Mouse (Mus musculus) mature B cell (primary cell): ENCODE data around the gene Nudcd3.

Experiments
- in situ Hi-C: fragments of 300-500 bp; cut with MboI; formaldehyde crosslinking; loops from 2 replicates; pipeline ENCODE4 v1.14.3; 2019

Gene Nudcd3

DNA sequence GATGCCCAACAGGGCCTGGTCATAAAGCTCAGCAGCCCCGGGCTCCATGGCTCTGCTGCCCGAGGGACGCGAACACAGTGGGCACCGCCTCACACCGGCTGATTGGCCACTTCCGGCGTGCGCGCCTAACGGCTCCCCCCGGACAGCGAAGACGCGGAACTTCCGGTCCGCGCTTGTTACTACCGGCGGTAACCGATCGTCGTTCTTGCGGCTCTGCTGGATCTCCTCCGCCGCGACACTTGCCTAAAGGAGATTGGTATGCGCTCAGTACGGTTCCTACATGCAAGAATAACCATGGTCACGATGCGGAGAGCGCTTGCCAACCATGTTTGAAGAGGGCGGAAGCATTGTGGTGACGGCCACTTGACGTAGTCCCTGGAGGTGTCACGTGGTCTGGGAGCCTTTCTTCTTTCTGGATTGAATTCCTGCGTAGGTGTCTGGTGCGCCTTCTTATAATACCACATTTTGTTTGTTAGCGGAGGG is at the start of gene Nudcd3:
Gene Nudcd3 (minus strand): TSS at position 329 of the 483 bp plus-strand sequence.
- in situ Hi-C loops = no loop called here

DNA sequence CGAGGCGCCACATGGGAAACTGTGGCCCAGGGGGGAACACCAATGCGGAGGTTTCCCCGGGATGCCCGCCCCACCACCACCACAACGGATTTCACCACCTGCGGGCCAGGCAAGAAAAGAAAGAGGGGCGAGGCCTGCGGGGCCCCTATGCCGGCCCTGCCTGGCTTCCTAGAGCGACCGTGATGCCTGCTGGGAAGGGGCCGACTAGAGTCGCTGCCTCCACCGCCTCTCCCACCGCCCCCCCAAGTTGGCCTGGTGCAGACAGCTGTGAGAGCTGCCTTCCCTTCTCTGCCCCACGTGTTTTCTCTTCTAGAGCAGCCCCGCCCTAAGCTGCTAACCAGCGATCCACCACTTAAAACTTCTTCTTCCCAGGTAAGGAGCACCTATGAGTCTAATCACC is 44.5 kb upstream of the Nudcd3 start:
- in situ Hi-C loops = no loop called here

DNA sequence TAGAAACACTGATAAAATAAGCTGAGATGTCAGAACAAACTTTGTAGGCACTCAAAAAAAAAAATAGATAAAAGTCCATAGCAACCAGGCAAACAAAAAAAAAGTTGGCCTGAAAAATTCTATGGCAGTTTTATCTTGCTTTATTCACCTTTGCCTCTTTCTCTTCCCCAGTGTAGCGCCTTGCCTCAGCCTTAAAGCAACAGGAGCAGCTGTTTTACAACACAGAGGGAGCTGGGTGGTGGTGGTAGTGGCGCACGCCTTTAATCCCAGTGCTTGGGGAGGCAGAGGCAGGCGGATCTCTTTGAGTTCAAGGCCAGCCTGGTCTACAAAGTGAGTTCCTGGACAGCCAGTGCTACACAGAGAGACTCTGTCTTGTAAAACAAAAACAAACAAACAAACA is 32.8 kb upstream of the Nudcd3 start:
- in situ Hi-C loops = no loop called here

DNA sequence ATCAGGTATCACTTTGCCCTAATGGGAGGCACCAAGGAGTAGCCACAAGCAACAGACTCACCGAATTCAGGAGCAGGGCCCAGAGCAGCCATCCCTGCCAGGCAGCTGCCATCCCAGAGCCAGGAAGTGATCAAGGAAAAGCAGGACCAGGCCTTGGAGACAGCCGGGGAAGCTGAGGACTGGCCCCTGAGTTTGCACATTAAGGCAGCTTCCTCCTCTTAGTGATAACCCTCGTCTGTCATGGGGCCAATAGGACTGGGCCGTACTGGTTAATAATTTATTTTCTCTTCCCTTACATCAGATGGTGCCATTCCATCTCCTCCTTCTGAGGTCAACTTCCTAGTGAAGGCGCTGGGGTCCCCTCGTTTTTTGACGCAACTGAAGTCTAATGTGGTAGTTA is 29.8 kb upstream of the Nudcd3 start, which contains the start of gene Npc1l1:
Gene Npc1l1 (minus strand): TSS at position 132 of the 400 bp plus-strand sequence.
- in situ Hi-C loops = no loop called here

DNA sequence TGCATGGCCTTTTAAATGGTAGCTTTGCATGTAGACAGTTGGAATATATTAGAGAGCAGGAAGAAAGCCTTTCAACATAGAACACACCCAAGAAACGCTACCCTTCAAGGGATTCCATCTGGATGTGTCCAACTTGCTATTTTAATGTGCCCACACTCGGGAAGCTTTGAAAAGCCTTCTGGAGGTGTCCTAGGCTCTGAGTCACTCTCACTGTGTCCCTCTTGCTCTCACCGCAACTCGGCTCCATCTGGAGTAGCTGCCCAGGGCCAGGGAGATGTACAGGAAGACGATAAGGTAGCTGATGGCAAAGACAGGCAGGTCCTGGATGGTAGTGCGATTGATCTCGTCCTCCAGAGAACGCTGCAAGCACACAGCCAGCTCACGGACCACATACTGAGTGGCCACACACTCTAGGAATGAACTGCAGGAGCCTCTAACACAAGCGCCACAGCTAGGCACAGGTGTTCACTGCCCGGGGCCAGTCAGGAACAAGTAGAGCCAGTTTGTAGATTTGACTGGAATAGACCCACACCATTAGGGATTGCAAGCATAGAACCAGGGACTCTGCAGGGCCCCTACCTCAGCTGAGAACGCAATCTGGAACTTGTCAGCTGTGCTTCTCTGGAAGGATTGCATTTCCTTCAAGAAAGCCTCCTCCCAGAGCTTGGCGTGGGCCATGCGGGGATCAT is 24.5 kb upstream of the Nudcd3 start:
- in situ Hi-C loops = no loop called here

DNA sequence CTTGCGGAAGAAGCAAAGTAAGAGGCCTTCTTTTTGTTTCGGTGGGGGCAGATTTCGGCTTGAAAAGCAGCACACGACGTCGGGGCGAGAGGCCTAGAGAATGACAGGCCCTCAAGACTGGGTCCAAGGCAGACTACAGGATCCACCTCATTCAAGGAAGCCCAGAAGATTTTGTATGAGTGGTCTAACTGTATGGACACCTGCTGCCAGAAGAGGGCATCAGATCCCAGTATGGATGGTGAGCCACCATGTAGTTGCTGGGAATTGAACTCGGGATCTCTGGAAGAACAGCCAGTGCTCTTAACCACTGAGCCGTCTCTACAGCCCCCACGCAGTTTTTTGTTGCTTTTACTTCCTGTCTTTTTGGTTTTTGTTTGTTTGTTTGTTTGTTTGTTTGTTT is 22.0 kb upstream of the Nudcd3 start:
- in situ Hi-C loops = no loop called here

DNA sequence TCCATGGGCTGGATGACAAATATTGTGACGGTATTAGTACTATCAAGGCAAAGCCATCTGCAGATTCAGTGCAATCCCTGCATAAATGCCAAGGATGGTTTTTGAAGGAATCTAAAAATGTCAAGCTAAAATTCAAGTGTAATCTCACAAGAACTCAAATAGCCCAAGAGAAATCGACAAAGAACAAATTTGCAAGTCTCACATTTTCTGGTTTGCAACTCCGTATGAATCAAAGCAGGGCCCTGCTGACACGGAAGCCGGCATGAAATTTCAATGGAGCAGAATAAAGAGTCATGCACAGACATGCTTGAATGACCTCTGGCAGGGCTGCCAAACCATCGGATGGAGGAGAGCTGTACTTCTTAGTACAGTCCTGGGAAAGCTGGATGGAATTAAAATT is 19.8 kb upstream of the Nudcd3 start:
- in situ Hi-C loops = no loop called here

DNA sequence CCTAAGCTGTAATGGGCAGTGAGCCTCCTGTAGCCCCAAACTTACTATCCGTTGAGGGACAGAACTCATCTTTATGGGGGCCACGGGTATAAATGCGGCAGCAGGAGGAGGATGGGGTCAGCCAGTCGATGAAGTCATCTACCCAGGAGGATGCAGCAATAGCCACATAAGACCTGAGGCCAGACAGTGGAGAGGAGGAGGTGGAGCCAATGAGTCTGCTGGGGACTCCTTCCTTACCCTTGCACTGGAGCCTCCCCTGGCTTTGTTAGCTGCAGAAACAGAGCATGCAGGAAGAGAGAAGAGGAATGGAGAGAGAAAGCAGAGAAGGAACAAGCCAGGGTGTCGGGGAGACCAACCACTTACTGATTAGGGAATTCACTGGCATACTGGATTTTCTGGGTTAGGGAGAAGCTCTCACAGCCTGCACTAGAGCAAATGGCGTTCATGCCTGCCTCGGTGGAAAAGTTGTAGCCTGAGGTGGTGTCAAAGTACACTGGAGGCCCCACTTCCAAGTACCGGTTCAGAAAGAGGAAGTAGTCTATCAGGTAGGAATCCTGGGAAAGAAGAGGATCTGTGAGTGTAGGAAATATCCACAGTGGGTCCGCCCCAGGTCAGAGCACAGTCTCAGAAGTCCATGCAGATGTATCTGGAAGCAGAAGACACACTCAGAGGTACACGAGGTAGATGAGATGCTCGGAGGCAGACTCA is 18.1 kb upstream of the Nudcd3 start:
- in situ Hi-C loops = no loop called here

DNA sequence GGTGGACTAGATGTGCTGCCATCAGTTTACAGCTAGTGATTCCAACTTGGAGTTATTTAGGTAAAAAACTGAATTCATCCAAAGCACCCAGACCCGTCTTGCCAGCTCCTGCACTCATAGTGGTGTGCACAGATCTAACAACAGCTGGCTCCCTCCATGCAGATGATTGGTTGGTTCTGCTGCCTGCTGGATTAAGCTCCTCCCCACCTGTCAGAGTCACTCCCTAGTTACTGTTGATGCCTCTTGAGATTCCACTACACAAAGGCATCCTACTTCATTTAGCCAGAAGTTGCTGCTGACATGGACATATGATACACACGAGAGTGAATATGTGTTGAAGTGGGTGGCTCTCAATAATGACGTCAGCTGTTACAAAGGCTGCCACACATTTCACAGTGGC is 16.6 kb upstream of the Nudcd3 start:
- in situ Hi-C loops = no loop called here

DNA sequence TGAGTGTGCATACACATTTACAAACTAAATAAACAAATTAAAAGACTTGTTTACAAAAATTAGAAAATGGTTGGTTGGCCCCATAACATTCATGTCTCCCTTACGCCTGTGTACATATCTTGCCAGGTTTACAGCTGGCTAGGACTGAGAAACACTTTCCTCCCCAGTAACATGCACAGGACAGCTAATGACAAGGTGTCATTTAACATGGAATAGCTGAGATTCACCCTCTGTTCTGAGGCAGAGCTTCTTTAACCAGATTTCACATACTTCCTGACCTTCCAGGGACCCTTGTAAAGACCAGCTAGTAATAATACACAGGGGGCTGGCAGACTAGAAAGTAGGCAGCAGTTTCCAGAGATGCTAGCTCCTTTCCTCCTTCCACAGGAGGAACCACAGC is 7.9 kb upstream of the Nudcd3 start:
- in situ Hi-C loops = no loop called here

DNA sequence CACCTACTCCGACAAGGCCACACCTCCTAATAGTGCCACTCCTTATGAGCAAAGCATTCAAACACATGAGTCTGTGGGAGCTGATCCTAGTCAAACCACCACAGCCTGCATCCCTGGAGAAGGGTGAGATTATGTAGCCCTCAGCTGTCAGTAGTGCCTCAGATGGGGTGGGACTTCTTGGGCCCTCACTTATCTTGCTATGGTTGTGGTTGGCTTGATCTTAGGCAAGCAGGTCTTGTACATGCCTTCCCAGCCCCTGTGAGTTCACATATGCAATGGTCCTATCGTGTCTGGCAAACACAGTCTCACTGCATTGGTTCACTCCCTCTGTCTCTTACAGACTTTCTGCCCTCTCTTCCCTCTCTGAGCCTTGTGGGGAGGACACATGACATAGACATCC is 6.9 kb upstream of the Nudcd3 start:
- in situ Hi-C loops = no loop called here

DNA sequence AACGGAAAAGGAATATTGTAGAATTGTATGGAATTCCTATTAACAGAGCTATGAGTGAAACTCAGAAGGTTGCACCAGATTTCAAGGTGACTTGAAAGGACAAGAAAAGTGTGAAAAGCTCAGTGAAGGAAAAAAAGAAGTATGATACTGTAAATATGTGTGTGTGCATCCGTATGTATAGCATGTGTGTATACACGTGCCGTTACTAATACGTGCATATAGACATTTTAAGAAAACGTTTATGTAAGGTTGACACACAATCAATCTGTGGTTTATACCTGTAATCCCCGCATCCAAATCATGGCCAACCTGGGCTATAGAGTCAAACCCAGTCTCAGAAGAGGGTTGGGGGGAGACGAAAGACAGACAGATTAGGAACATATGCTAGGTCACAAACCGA is 355 bp upstream of the Nudcd3 start:
- in situ Hi-C loops = no loop called here

DNA sequence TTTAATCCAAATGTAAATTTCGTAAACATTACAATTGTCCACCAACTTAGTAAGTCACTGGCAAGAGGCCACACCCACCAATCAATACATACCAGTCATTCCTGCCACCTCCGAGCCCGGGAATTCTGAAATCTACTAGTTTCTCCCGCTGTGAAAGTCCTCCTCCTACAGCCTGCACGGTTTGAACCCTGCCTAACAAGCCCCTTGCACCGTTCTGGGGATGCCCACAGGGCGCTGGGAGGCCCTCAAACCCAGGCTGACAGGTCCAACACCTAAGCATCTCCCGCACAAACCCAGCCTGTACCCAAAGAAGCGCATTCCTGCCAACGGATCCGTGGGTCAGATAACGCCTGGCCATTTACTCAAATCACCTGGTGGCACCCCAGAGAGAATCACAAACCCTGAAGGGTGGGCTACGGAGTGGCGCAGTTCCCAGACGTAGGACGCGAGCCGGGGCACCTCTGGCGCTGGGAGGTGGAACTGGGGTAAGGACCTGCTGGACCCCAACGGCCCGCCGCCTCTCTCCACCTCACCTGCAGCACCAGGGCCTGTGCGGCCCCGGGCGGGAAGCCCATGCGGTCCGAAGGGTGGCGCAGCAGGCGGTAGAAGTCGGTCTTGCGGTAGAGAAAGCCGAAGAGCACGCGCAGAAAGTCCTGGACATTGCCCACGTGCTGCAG is 667 bp downstream of the Nudcd3 start, which contains the start of gene A730071L15Rik:
Gene A730071L15Rik (plus strand): TSS at position 620 of the 677 bp plus-strand sequence.
- in situ Hi-C loops = loop anchor here (10.0 kb wide), 1 partner anchor 205 kb away; no protein-coding TSS in a partner anchor

DNA sequence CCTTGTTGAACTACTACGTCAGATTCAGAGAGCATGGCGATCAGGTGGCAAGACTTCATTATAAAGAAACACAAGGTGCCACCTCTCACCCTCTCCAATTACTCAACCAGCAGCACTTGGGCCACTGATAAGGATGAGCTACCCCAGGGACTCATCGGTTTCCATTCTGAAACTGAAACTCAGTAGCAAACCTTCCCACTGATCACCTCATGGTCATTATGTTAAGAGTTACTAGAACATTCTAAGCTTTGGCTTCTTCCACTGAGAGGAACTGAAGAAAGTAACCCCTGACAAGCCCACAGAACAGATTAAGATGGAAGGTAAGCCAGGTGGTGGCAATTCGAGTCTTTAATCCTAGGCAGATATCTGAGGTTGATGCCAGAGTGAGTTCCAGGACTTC is 1.8 kb downstream of the Nudcd3 start:
- in situ Hi-C loops = loop anchor here (10.0 kb wide), 1 partner anchor 204 kb away; no protein-coding TSS in a partner anchor

DNA sequence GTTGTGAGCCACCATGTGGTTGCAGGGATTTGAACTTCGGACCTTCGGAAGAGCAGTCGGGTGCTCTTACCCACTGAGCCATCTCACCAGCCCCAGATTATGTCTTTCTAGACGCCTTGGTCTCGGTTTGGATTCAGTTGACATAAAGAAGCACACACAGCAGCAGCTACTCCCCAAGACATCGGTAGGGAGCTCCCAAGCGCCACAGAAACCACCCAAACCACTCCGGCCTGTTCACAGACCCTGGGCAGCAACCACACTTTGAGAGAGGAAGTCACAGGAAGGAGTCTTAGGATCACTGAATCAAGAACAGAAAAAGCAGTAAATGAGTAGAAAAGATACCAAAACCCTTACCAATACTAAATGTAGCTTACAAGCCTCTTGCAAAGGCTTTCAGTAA is 3.4 kb downstream of the Nudcd3 start:
- in situ Hi-C loops = loop anchor here (10.0 kb wide), 1 partner anchor 202 kb away; no protein-coding TSS in a partner anchor

DNA sequence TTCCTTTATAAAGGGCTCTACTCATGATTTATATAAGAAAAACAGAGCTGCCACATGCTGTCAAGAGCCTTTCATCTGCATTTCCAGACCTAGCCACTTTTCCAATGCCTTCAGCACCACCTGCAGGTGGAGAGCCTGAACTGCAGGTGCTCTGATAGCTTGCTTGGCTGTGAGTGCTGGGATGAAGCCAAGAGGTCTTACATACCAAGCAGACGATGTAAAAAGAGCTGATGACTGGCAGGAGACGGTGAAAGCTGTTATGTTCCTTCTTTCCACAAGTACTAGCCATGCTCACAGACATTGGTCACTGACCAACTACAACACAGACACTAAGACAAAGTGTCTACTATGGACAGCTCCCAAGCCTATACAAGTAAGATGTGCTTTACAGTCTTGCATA is 12.3 kb downstream of the Nudcd3 start:
- in situ Hi-C loops = no loop called here

DNA sequence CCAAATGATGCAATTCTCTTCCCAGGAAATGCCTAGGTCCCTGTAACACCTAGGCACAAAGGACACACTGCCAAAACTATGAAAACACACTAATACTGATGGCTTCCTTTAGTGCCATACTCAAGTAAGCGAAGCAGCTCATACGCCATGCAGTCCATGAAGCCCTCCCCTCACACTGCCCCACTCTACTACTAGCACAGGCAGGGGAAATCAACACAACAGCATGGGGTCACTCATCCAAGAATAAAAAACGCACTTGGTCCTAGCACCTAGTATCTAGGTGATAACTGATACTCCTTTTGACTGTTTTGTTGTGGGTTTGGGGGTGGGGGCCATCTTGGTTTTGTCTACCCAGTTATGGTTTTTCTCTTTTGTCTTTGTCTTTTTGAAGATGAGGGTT is 12.8 kb downstream of the Nudcd3 start:
- in situ Hi-C loops = no loop called here

DNA sequence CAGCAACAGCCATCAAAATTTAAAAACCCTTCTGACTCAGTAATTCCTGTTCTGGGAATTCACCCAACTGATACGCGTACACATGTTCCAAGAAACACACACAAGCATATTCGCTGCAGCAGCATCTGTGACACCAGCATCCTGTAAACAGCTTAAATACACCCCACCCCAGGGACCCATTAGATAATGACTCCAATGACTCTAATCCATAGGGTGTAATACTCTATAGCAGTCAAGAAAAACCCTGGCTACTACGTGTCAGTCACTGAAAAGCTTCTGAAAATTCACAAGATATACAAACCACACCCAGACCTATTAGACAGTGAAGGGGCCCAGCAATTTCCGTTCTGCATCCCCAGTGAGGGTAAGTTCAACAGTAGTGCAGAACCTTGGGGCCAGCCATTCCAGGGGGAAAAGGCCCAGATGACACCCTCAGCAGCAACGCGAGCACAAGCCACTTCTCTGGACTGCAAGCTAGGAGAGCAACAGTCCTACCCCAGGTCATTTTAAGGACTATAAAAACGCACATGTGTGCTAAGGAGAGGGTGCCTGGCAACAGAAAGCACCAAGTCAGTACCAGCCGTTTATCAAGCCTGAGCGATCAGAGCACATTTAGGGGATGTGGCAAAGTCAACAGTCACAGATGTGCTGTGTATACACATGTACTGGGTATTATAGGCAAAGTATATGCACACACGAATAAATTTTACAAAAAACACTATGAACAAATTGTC is 15.8 kb downstream of the Nudcd3 start:
- in situ Hi-C loops = no loop called here

DNA sequence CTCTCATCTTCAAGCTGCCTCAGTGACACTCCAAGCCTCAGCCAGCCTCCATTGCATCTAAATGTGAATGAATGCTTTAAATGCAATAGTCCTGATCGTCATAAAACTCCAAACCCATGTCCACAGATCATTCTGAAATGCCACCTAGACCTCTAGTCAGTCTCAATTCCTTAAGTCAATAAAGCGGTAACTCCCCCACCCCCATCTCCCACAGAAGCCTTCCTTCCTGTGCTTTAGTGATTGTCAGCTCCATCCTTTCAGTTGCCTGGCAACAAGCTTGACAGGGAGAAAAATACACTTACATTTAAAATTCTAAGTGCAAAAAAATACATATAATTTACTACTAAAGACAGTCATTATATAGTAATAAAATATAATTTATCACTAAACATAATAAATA is 17.0 kb downstream of the Nudcd3 start:
- in situ Hi-C loops = no loop called here

DNA sequence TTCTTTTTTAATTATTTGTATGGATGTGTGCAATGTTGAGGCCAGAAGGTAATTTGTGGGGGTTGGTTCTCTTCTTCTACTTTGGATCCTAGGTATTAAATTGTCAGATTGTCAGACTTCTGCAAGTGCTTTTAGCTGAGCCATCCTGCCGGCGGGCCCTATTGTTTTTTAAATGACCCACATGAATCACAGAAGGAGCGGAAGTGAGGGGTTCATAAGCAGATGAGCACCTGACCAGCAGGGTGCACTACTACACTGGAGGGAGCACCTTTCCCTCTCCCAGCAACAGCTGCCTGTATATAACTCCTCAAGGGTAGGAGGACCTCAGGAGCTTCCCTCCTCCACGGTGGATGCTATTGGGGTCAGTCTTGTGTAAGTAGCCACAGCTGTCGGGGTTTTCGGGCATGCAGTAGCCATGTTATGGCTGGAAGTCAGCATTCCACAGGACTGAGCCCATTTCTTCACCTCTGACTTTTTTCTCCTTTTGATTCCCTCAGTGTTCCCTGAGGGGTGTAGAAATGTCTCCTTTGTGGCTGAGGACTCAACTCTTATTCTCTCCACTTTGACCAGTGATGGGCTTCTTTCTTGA is 19.3 kb downstream of the Nudcd3 start:
- in situ Hi-C loops = no loop called here

DNA sequence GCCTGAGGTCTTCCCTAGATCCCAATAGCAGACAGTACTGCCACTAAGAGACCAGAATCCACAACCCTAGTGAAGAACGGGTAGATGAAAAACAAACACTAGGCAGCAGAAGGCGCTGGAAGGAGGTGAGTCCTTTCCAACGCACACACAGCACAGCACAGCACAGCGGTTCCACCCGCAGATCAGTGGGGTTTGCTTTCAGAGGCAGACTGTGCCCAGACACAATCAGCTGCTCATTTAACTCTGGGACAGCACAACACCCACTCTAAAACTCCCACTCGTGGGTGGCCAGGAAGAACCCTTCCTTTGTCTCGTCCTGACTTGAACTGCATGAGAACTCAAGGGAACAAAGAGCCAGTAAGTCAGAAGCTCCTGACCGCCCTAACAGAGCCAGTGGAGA is 21.0 kb downstream of the Nudcd3 start:
- in situ Hi-C loops = no loop called here
